Mouse (Mus musculus) stomach, postnatal 0 days (tissue): ENCODE data around the gene Pacs2.

Experiments
- CTCF ChIP-seq: IDR thresholded peaks from 2 replicates; pipeline ENCODE4 v1.5.1; 2016; ENCODE audit warnings: antibody characterized with exemption, low read depth, mild to moderate bottlenecking, moderate library complexity
- EP300 ChIP-seq: optimal IDR thresholded peaks from 2 replicates; pipeline ENCODE3; 2016; ENCODE audit warnings: antibody characterized with exemption

DNA sequence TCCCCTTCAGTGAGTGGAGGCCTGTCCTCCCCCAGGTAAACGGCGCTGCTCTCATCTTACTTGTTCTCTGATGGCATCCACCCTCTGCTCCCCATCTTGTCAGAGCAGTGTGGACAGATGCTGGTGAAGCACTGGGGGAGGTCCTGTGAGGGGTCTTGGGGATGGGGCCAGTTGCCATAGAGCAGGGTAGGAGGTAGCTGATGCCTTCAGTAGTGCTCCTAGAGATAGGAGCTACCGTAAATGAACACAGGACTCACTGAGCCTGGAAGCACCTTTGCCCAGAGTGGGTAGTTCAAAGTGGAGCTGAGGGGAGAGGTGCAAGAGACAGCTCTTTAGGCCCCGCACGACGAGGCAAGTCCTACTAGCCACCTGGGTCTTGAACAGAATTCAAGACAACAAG, 55.1 kb downstream of the Pacs2 start:
- TF ChIP-seq CTCF, result no peak
- no peak for TF ChIP-seq EP300
